Mouse (Mus musculus) small intestine, adult 2 months (tissue): ENCODE measurements at regions not wholly inside any gene's neighbourhood (a gene's known extent, or its start where the extent isn't known, plus 50 kb on each side); places are given as distances from the start of the nearest gene placed in this dataset.

ENCODE experiments used
- CTCF ChIP-seq: fragments of 200-500 bp; IDR thresholded peaks from 2 replicates; pipeline ENCODE4 v1.5.1; 2012; ENCODE audit warnings: low read depth, mild to moderate bottlenecking, control low read depth, inconsistent platforms, low read length, moderate library complexity, mixed read lengths; ENCODE audit not compliant: insufficient replicate concordance, insufficient read length; ENCODE audit errors: extremely low read depth
- POLR2A ChIP-seq: fragments of 200-500 bp; IDR thresholded peaks from 2 replicates; pipeline ENCODE4 v1.6.1; 2012; ENCODE audit warnings: low read depth, mild to moderate bottlenecking, control low read depth, inconsistent platforms, low read length, moderate library complexity

GRCm38 (mm10) chr15:5554926-5555325 lies 310.9 kb upstream of the Ptger4 start:
- TF ChIP-seq POLR2A (no peak), CTCF (no peak)
